Mouse (Mus musculus) liver, adult 2 months (tissue): ENCODE measurements around the gene Dmtf1. TPM values are rescaled to one million over a fixed set of nuclear protein-coding genes. Genes with fewer than 3 reads are reported as not detected.

Experiments
- DNase-seq: peaks from one replicate; pipeline ENCODE4 v3.0.0-alpha.2; 2011; ENCODE audit warnings: low read depth, low spot score; ENCODE audit errors: extremely low read depth
- H3K27ac ChIP-seq: fragments of 200-500 bp; replicated peaks from 2 replicates; pipeline ENCODE4 v1.5.1; 2012; ENCODE audit warnings: low read depth, mild to moderate bottlenecking, control low read depth, inconsistent platforms, low read length; ENCODE audit not compliant: insufficient read depth
- H3K27me3 ChIP-seq: fragments of 200-500 bp; 2 replicates; pipeline ENCODE4 v1.6.1; 2012; ENCODE audit warnings: mild to moderate bottlenecking, moderate library complexity, low read length, inconsistent platforms; ENCODE audit not compliant: control insufficient read depth, insufficient read depth
- H3K36me3 ChIP-seq: fragments of 200-500 bp; 2 replicates; pipeline ENCODE4 v1.6.1; 2012; ENCODE audit warnings: low read length, inconsistent platforms; ENCODE audit not compliant: control insufficient read depth, insufficient read depth
- H3K4me1 ChIP-seq: fragments of 200-500 bp; 2 replicates; pipeline ENCODE4 v1.6.1; 2011; ENCODE audit warnings: low read length; ENCODE audit not compliant: control insufficient read depth, insufficient read depth
- H3K4me3 ChIP-seq: fragments of 200-500 bp; 2 replicates; pipeline ENCODE4 v1.5.1; 2011; ENCODE audit warnings: low read depth, mild to moderate bottlenecking, control low read depth, low read length, moderate library complexity; ENCODE audit not compliant: insufficient read depth
- H3K79me2 ChIP-seq: fragments of 200-500 bp; 2 replicates; pipeline ENCODE4 v1.6.1; 2012; ENCODE audit warnings: inconsistent platforms, mild to moderate bottlenecking, low read length, moderate library complexity; ENCODE audit not compliant: control insufficient read depth, insufficient read depth
- H3K9ac ChIP-seq: fragments of 200-500 bp; 2 replicates; pipeline ENCODE4 v1.6.1; 2012; ENCODE audit warnings: low read depth, mild to moderate bottlenecking, control low read depth, inconsistent platforms, low read length
- CTCF ChIP-seq: fragments of 200-500 bp; IDR thresholded peaks from 2 replicates; pipeline ENCODE4 v1.5.1; 2011; ENCODE audit warnings: low read depth, low read length, control low read depth
- POLR2A ChIP-seq: fragments of 200-500 bp; IDR thresholded peaks from 2 replicates; pipeline ENCODE4 v1.6.1; 2011; ENCODE audit warnings: low read length, control low read depth; ENCODE audit not compliant: insufficient read depth; ENCODE audit errors: extremely low read depth
- WGBS: fragments of 180-500 bp; shearing (Covaris S2); methylation state at CpG from one replicate; pipeline ENCODE4 v1.1.7; 2018; 5-methylcytosine and 5-hydroxymethylcytosine counted together
- polyA plus RNA-seq: library from polyadenylated mRNA; depleted of rRNA; stranded (reverse); fragments of >200 nt; gene quantifications from 2 replicates; pipeline ENCODE4 v1.2.3, GENCODE M21; 2012
- total RNA-seq: library from RNA; depleted of rRNA; stranded (reverse); fragments of >200 nt; gene quantifications from 2 replicates; pipeline ENCODE4 v1.2.3, GENCODE M21; 2014

Gene Dmtf1
- total and polyA plus RNA-seq, 2 experiments: 5.8 to 17.8 TPM

DNA sequence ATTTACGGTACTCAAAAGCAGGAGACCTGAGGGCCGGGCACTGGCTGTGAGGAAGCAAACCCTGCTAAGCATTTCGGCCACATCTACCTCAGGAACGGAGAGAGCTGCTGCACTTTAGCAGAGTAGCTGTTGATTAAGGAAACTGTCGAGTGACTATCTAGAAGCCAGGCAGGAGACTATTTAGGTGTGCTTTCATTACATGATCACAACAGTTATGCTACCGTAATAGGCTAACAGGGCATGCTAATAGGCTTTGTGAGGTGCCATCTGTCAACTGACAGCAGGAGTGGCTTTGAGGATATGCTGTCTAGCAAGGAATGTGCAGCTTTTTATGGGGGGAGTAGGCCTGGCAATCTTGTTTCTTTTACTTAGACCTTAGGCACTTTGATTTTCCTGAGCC, 47.4 kb downstream of the Dmtf1 start:
- Histone ChIP-seq H3K4me1 (peaks cover 9% of the 10 kb centered on the region), H3K4me3 (no peak overlapping the region), H3K27me3 (no peaks in the 10 kb centered on the region), H3K9ac (no peak overlapping the region), H3K27ac (no peak overlapping the region), H3K79me2 (peaks cover 16% of the 10 kb centered on the region), H3K36me3 (peaks cover 26% of the 10 kb centered on the region)
- TF ChIP-seq POLR2A: no peak
- TF ChIP-seq CTCF: no peak
- DNase-seq: no peak
- WGBS: 60% methylated on average over 6 of the region's 6 CpGs

DNA sequence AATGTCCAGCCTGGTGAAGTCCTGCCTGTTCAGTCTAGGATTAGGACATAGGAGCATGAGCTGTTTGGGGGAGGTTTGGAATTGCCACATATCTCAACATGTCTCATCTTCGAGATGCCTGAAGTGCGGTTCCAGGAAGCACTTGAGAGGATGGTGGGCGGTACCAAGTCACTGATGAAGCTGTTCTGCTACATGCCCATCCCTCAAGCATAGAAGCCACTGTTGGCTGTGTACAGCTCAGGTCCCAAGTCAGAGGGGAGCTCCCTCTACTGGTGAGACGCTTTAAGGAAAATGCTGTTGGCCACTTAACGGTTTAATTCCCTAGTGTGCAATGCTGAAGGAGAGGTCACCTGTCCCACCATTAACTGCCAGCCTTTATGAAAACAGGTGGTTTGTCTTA, 49.8 kb downstream of the Dmtf1 start:
- 25% methylated on average over 5 of the region's 5 CpGs for WGBS
- H3K9ac ChIP-seq: no peak overlapping the region
- peak; percentile 60 for DNase-seq

DNA sequence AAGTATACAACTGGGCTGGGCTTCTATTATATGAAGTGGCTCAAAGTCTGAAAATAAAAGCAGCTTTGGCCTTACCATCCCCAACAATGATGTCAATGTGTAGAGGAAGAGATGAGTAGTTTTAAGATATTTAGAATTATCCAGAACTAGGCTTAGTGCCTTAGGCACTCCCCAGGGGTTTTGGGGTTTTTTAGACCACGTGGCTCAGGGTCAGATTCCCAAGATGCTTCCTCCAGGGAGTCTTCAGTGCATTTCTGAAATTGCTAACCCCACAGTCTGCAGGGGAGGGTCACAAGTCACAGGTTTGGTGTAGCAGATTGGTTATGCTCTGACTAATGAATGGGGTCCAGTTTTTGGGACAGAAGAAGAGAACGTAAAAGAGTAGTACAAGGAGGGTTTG, 50.3 kb downstream of the Dmtf1 start:
- no peak for DNase-seq
- Histone ChIP-seq H3K27ac (no peak overlapping the region), H3K4me1 (peaks cover 27% of the 10 kb centered on the region), H3K36me3 (peaks cover 5% of the 10 kb centered on the region), H3K4me3 (no peak overlapping the region), H3K9ac (no peak overlapping the region), H3K79me2 (peaks cover 22% of the 10 kb centered on the region), H3K27me3 (no peaks in the 10 kb centered on the region)
- TF ChIP-seq POLR2A (no peak), CTCF (no peak)
- WGBS: 81% methylated on average over 2 of the region's 2 CpGs

More for the DNA sequence above, 49.8 kb downstream of the Dmtf1 start:
- H3K27ac ChIP-seq: no peak overlapping the region
- H3K79me2 ChIP-seq: peaks cover 22% of the 10 kb centered on the region
- TF ChIP-seq CTCF (peak; percentile 74), POLR2A (no peak)
- H3K36me3 ChIP-seq: peaks cover 9% of the 10 kb centered on the region
- H3K4me3 ChIP-seq: no peak overlapping the region
- H3K27me3 ChIP-seq: no peaks in the 10 kb centered on the region
- peaks cover 24% of the 10 kb centered on the region for H3K4me1 ChIP-seq

DNA sequence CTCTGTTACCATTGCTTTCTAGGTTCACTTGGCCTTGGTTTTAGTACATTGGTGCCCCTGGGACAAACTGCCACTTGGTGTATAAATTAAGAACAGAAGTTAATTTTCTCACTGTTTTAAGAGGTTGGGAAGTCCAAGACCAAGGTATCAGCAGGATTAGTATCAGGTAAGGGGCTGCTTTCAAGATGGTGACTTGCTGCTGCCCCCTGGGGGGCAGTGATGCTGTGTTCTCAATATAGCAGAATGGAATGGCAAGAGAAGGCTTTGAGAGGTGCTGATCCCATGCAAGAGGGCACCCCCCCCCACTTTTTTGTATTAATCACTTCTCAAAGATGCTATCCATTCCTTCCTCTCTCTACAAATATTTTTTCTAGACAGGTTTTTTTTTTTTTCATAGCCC, 52.0 kb downstream of the Dmtf1 start:
- Histone ChIP-seq H3K9ac (no peak overlapping the region), H3K27ac (no peak overlapping the region), H3K27me3 (no peaks in the 10 kb centered on the region), H3K79me2 (peaks cover 28% of the 10 kb centered on the region), H3K4me1 (peaks cover 33% of the 10 kb centered on the region), H3K36me3 (peaks cover 4% of the 10 kb centered on the region; the same call in 1 of the 2 replicates), H3K4me3 (no peak overlapping the region)
- DNase-seq: no peak
- peak; percentile 19; the same call in 1 of the 2 replicates for TF ChIP-seq CTCF
- no peak for TF ChIP-seq POLR2A

DNA sequence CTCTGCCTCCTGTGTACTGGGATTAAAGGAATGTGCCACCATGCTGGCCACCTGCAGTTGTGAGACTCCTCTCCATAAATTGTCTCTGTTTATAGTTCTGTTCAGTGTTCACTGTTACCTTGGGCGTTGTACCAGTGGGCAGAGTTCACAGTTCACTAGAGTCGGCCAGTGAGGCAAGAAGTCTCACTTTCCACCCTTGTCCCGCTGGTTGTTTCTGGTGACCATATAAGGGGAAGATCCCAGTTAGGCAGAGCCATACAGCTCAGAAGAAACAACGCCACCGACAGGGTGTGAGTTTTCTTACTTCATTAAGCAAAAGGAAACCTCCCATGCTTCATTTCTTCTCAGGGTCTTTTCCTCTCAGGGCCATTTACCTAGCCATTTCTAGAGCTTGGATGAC, 53.1 kb downstream of the Dmtf1 start:
- H3K4me1 ChIP-seq: peaks cover 37% of the 10 kb centered on the region
- 37% methylated on average over 5 of the region's 5 CpGs for WGBS
- TF ChIP-seq POLR2A (no peak), CTCF (no peak)
- H3K36me3 ChIP-seq: peaks cover 5% of the 10 kb centered on the region; the same call in 1 of the 2 replicates
- H3K9ac ChIP-seq: no peak overlapping the region
- peak; percentile 90 for DNase-seq
- H3K4me3 ChIP-seq: no peak overlapping the region
- peaks cover 37% of the 10 kb centered on the region for H3K79me2 ChIP-seq
- H3K27me3 ChIP-seq: no peaks in the 10 kb centered on the region
- H3K27ac ChIP-seq: peak overlapping the region; percentile 65

DNA sequence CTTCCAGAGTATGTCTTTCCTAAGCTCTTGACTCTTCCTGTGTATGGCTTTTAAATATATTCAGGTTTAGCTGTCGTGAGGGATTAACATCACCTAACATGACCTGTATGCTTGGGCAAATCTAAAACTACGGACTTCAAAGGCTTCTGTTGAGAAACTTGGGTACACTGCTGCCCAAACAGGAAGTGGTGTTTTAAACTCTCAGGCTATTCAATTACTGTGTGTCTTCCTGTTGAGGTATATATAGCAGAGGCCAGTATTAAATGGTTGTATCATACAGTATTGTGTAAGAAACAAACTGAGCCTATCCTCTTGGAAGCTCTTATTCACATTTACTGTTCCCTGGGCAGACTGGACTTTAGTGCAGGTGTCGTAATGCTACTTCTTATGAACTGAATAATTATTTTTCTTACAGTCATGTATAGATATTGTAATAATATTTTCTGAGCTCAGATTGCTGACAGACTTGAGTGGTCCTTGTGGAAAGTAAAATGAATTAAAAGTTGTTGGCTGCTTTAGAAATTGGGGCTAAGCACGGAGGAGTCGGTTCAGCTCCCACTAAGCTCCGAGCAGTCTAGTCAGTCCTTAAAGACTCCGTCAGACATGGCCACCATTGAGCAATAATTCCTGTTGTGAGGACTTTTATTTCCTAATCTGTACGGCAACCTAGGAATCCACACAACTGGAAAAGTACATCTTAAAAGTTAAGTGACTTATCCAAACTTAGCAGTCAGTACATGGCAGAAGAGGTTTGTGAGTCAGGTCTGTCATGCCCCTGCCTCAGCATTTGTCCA, 54.1 kb downstream of the Dmtf1 start:
- Histone ChIP-seq H3K4me1 (peaks cover 39% of the 10 kb centered on the region), H3K36me3 (peaks cover 5% of the 10 kb centered on the region; the same call in 1 of the 2 replicates), H3K79me2 (peaks cover 38% of the 10 kb centered on the region), H3K4me3 (no peak overlapping the region), H3K27ac (peak overlapping the region; percentile 85), H3K27me3 (no peaks in the 10 kb centered on the region), H3K9ac (no peak overlapping the region)
- 35% methylated on average over 8 of the region's 8 CpGs for WGBS
- peak; percentile 75 for DNase-seq
- TF ChIP-seq POLR2A (no peak), CTCF (no peak)
